Mouse (Mus musculus): ENCODE data around the gene Svop. TPM values are rescaled to one million over a fixed set of nuclear protein-coding genes. Genes with fewer than 3 reads are reported as not detected.

The Svop gene
- polyA plus RNA-seq (2014; fragmentation: Nextera tagmentation; extraction: Ambion mirVana): 80.0 and 80.3 TPM in 2 replicates

DNA sequence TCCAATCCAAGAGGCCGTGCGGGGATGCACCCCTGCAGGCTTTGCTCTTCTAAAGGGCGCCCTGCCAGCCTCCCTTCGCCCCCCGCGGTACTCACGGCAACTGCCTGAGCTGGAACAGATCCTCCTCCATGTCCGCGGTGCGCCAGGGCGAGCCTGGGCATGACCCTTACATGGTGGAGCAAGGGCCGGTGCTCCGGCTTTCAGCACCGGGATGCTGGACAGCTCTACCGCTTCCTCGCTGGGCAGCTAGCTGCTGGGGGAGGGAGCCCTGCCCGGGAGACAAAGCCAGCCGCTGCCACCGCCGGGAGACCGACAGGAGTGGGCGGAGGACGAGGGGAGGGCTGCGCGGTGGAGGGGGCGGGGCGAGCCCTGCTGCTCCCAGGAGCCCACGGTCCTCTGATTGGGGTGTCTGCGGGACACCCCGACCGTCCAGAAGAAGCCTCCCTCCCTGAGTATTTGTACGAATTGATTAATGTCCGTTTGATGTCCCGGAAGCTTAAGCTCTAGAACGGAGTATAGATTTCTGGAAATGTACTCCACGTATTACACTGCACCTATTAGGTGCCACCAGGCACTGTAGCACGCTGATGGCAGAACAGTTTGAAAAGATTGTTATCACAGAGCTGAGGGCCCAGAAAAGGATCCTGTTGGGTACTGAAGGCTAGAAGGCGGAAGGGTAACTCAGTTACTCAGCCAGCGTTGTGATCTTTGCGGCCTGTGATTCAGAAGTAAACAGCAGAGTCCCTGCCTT, at the start of gene Svop:
Gene Svop, minus strand, starts transcription at position 514 of the 751 bp plus-strand sequence.
- ATAC-seq (ENCODE audit: low read depth): peak; percentile 83
- H3K27me3 ChIP-seq (ENCODE audit: control insufficient read depth, insufficient read depth, low read length): no peaks in the 10 kb centered on the region
- H3K36me3 ChIP-seq (ENCODE audit: control insufficient read depth, insufficient read depth, low read length): no peaks in the 10 kb centered on the region
- H3K27ac ChIP-seq (ENCODE audit: low read depth, low read length): peak within 1 kb of the TSS; percentile 95
- H3K9me3 ChIP-seq (ENCODE audit: control insufficient read depth, low read length): no peaks in the 10 kb centered on the region
- H3K4me1 ChIP-seq (ENCODE audit: control insufficient read depth, insufficient read depth, low read length): peaks cover 7% of the 10 kb centered on the region; the same call in 1 of the 2 replicates
- peak within 1 kb of the TSS; percentile 95 for H3K9ac ChIP-seq (replicated peaks; ENCODE audit: low read depth, low read length)
- peak within 1 kb of the TSS; percentile 68 for H3K4me2 ChIP-seq (ENCODE audit: low read depth, low read length)
- H3K4me3 ChIP-seq (ENCODE audit: low read depth, low read length): peak within 1 kb of the TSS; percentile 84
- 3% methylated on average over 40 of the region's 40 CpGs for WGBS

DNA sequence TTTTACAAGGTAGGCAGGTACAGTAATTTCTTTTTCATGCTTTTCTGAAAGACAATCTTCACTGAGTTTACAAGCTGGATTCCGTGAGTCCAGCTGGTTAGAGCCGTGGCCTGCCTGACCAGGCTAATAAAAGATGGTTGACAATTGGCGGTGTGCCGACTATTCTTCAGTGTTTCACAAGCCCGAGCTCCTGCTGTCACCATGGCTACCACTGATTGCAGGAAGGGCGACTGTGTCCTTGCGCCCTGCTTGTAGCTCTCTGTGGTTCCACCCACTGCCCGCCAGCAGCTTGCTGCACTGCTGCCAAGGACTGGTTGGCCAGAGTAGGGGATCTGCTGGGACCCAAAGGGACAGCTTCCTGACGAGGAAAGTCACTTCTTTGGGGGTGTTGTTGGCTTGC, 47.8 kb upstream of the Svop start:
- Histone ChIP-seq H3K9ac (replicated peaks; ENCODE audit: low read depth, low read length) (no peak overlapping the region), H3K27me3 (ENCODE audit: control insufficient read depth, insufficient read depth, low read length) (no peaks in the 10 kb centered on the region), H3K9me3 (ENCODE audit: control insufficient read depth, low read length) (no peaks in the 10 kb centered on the region), H3K4me1 (ENCODE audit: control insufficient read depth, insufficient read depth, low read length) (peaks cover 12% of the 10 kb centered on the region), H3K4me2 (ENCODE audit: low read depth, low read length) (peak overlapping the region; percentile 14; the same call in 1 of the 2 replicates), H3K27ac (ENCODE audit: low read depth, low read length) (peak overlapping the region; percentile 71), H3K36me3 (ENCODE audit: control insufficient read depth, insufficient read depth, low read length) (no peaks in the 10 kb centered on the region), H3K4me3 (ENCODE audit: low read depth, low read length) (no peak overlapping the region)
- ATAC-seq (ENCODE audit: low read depth): peak; percentile 86
- WGBS: 4% methylated on average over 9 of the region's 9 CpGs

DNA sequence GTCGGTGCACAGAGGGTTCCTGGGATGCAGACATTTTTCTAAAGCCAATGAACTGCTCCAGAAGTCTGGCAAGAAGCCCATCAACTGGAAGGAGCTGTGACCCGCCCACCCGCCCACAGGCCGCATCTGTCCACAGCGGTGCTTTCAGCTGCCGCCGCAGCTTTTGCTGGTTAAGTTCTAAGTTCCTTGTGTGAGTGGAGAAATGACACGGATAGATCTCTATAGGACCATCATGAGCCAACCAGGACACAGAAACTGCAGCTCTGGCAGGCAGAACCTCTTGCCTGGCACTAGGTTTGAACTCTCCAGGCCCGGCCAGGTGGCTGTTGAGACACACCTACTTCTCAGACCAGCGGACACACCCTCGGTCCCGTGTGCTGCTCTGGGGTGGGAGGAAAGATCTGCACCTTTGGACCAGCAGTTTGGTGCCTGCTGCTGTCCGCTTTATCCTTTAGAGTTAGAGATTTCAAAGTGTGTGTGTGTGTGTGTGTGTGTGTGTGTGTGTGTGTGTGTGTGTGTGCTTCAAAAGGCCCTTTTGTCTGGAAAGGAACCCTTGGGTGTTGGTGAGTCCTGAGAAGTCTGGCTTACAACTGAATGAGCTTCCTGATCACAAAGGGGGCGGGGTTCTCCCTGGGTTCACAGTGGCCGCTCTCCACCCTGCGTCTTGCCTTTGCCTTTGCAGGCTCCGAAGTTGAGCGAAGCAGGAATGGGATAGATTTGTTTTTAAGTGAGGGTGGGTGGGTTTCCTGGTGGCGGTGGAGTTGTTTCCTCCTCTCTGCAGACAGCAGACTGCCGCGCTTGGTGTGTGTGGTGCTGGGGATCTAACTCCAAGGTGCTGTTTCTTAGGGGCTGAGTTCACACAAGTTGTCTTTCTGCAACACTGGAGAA, 47.2 kb upstream of the Svop start:
- Histone ChIP-seq H3K9me3 (ENCODE audit: control insufficient read depth, low read length) (no peaks in the 10 kb centered on the region), H3K4me3 (ENCODE audit: low read depth, low read length) (no peak overlapping the region), H3K27me3 (ENCODE audit: control insufficient read depth, insufficient read depth, low read length) (no peaks in the 10 kb centered on the region), H3K4me2 (ENCODE audit: low read depth, low read length) (peak overlapping the region; percentile 14; the same call in 1 of the 2 replicates), H3K9ac (replicated peaks; ENCODE audit: low read depth, low read length) (no peak overlapping the region), H3K4me1 (ENCODE audit: control insufficient read depth, insufficient read depth, low read length) (peaks cover 12% of the 10 kb centered on the region), H3K27ac (ENCODE audit: low read depth, low read length) (peak overlapping the region; percentile 71), H3K36me3 (ENCODE audit: control insufficient read depth, insufficient read depth, low read length) (no peaks in the 10 kb centered on the region)
- peak; percentile 64; the same call in 1 of the 2 replicates for ATAC-seq (ENCODE audit: low read depth)
- 52% methylated on average over 21 of the region's 21 CpGs for WGBS

- Histone ChIP-seq H3K4me2 (ENCODE audit: low read depth, low read length) (no peak overlapping the region), H3K27me3 (ENCODE audit: control insufficient read depth, insufficient read depth, low read length) (no peaks in the 10 kb centered on the region), H3K9ac (replicated peaks; ENCODE audit: low read depth, low read length) (no peak overlapping the region), H3K36me3 (ENCODE audit: control insufficient read depth, insufficient read depth, low read length) (no peaks in the 10 kb centered on the region), H3K4me1 (ENCODE audit: control insufficient read depth, insufficient read depth, low read length) (peaks cover 12% of the 10 kb centered on the region), H3K4me3 (ENCODE audit: low read depth, low read length) (no peak overlapping the region), H3K27ac (ENCODE audit: low read depth, low read length) (peak overlapping the region; percentile 55; the same call in 1 of the 2 replicates), H3K9me3 (ENCODE audit: control insufficient read depth, low read length) (no peaks in the 10 kb centered on the region)
- 81% methylated on average over 15 of the region's 15 CpGs for WGBS
- ATAC-seq (ENCODE audit: low read depth): no peak
Observed at GRCm38 (mm10) chr5:114137481-114138276, 46.3 kb upstream of the Svop start.

DNA sequence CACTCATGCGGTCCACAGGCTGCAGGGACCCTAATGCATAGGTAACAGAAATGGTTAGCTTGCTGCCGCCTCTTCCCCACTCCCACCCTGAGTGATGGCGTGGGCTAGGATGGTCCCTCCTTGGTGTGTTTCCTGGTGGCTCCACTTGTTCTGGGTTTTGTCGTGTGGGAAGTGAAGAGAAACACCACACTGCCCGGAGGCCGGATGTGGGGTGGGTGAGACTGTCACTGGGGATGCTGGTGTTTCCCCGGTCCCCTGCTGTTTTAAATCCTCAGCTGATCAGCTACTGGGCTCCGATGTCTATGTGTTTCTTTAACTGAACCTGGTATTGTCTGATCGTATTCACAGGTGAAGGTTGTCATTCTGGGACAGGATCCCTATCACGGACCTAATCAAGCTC, 44.1 kb upstream of the Svop start:
- Histone ChIP-seq H3K27ac (ENCODE audit: low read depth, low read length) (no peak overlapping the region), H3K9ac (replicated peaks; ENCODE audit: low read depth, low read length) (no peak overlapping the region), H3K9me3 (ENCODE audit: control insufficient read depth, low read length) (no peaks in the 10 kb centered on the region), H3K4me3 (ENCODE audit: low read depth, low read length) (no peak overlapping the region), H3K4me2 (ENCODE audit: low read depth, low read length) (no peak overlapping the region), H3K4me1 (ENCODE audit: control insufficient read depth, insufficient read depth, low read length) (peaks cover 18% of the 10 kb centered on the region), H3K27me3 (ENCODE audit: control insufficient read depth, insufficient read depth, low read length) (no peaks in the 10 kb centered on the region), H3K36me3 (ENCODE audit: control insufficient read depth, insufficient read depth, low read length) (no peaks in the 10 kb centered on the region)
- no peak for ATAC-seq (ENCODE audit: low read depth)
- 89% methylated on average over 10 of the region's 10 CpGs for WGBS

DNA sequence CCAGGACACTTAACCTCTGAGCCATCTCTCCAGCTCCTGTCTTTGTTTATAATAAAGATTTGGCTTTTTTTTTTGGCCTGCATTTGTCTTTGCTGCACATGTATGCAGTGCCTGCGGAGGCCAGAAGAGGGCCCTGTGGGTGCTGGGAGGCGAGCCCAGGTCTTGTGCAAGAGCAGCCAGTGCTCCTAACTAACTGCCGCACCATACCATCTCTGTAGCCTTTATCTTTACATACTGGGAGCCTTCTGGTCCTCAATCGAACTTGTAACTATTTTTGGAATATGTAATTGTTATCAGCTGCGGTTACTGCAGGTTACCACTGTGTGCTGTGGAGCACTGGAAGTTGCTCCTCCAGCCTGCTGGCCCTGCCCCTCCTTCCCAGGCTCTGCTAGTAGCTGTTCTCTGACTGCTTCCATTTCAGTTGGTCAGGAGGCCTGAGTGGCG, 42.7 kb upstream of the Svop start:
- Histone ChIP-seq H3K4me3 (ENCODE audit: low read depth, low read length) (no peak overlapping the region), H3K36me3 (ENCODE audit: control insufficient read depth, insufficient read depth, low read length) (no peaks in the 10 kb centered on the region), H3K4me2 (ENCODE audit: low read depth, low read length) (no peak overlapping the region), H3K27ac (ENCODE audit: low read depth, low read length) (no peak overlapping the region), H3K4me1 (ENCODE audit: control insufficient read depth, insufficient read depth, low read length) (peaks cover 15% of the 10 kb centered on the region), H3K27me3 (ENCODE audit: control insufficient read depth, insufficient read depth, low read length) (no peaks in the 10 kb centered on the region), H3K9ac (replicated peaks; ENCODE audit: low read depth, low read length) (no peak overlapping the region; the same call in 1 of the 2 replicates), H3K9me3 (ENCODE audit: control insufficient read depth, low read length) (no peaks in the 10 kb centered on the region)
- no peak for ATAC-seq (ENCODE audit: low read depth)
- WGBS: 78% methylated on average over 6 of the region's 6 CpGs

DNA sequence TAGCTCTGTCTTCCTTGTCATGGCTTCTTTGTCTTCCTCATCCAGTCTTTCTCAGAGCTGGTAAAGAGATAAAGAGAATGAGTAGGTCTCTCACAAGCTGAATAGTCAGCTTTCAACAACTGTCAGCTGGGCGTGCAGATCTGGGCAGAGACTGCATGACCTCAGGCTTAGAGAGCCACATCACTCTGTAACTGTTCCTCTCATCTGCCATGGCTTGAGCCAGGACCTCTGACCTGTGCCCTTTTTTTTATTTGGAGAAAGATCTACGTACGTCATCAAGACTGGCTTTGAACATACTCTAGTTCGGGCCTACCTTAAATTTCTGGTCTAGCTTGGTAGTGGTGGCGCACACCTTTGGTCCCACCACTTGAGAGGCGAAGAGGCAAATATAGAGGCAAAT, 41.5 kb upstream of the Svop start:
- no peak overlapping the region for H3K27ac ChIP-seq (ENCODE audit: low read depth, low read length)
- ATAC-seq (ENCODE audit: low read depth): no peak
- no peak overlapping the region for H3K4me2 ChIP-seq (ENCODE audit: low read depth, low read length)
- no peaks in the 10 kb centered on the region for H3K36me3 ChIP-seq (ENCODE audit: control insufficient read depth, insufficient read depth, low read length)
- H3K4me1 ChIP-seq (ENCODE audit: control insufficient read depth, insufficient read depth, low read length): peaks cover 10% of the 10 kb centered on the region
- H3K9me3 ChIP-seq (ENCODE audit: control insufficient read depth, low read length): no peaks in the 10 kb centered on the region
- H3K9ac ChIP-seq (replicated peaks; ENCODE audit: low read depth, low read length): no peak overlapping the region
- 88% methylated on average over 6 of the region's 6 CpGs for WGBS
- no peak overlapping the region for H3K4me3 ChIP-seq (ENCODE audit: low read depth, low read length)
- no peaks in the 10 kb centered on the region for H3K27me3 ChIP-seq (ENCODE audit: control insufficient read depth, insufficient read depth, low read length)

DNA sequence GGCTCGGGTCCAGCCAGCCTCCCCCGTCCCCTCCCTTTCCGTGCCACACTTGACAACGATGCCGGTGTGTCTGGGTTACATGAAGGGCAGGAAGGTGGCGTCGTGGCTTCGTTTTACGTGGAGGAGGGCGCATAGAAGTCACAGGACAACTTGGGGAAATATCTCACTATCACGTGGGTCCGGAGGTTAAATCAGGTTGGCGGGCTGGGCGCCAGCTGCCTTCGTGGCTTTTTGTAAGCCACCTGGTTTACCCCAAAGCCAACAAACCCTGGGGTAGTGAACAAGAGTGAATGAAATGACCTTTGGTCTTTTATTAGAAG, 40.1 kb upstream of the Svop start:
- peak overlapping the region; percentile 41; the same call in 1 of the 2 replicates for H3K9ac ChIP-seq (replicated peaks; ENCODE audit: low read depth, low read length)
- ATAC-seq (ENCODE audit: low read depth): no peak
- peaks cover 6% of the 10 kb centered on the region; the same call in 1 of the 2 replicates for H3K4me1 ChIP-seq (ENCODE audit: control insufficient read depth, insufficient read depth, low read length)
- under 1% methylated on average over 15 of the region's 15 CpGs for WGBS
- no peaks in the 10 kb centered on the region for H3K9me3 ChIP-seq (ENCODE audit: control insufficient read depth, low read length)
- no peaks in the 10 kb centered on the region for H3K36me3 ChIP-seq (ENCODE audit: control insufficient read depth, insufficient read depth, low read length)
- H3K27me3 ChIP-seq (ENCODE audit: control insufficient read depth, insufficient read depth, low read length): no peaks in the 10 kb centered on the region
- H3K27ac ChIP-seq (ENCODE audit: low read depth, low read length): no peak overlapping the region
- peak overlapping the region; percentile 73 for H3K4me3 ChIP-seq (ENCODE audit: low read depth, low read length)
- H3K4me2 ChIP-seq (ENCODE audit: low read depth, low read length): peak overlapping the region; percentile 97

Data from neural tube, embryonic 14.5 days (tissue).